Mouse (Mus musculus): ENCODE measurements at regions not wholly inside any gene's neighbourhood (a gene's known extent, or its start where the extent isn't known, plus 50 kb on each side); places are given as distances from the start of the nearest gene placed in this dataset.

DNA sequence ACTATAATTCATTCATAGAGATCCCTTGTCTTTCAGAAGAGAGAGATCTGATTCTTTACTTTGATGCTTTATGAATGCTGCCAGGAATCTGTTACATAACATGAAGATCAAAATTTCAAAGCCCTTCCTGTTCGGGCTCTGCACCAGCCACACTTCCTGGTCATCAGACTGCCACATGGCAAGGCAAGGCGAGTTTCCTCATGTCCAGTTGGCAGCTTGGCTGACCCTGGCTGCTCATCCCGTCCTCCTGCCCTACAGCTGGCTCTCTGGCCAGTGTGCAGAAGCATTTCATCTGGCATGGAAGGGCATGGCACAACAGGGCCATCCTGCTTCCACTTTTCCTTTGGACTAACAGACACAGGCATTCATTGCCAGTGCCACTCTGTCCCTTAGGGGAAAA lies 292.2 kb upstream of the Slc24a5 start:
- DNase-seq (ENCODE audit: low spot score) = no peak

GRCm38 (mm10) chr2:124792633-124793036 lies 275.3 kb upstream of the Slc24a5 start:
- no peak for DNase-seq (ENCODE audit: low spot score)

GRCm38 (mm10) chr2:124811709-124812108 lies 256.2 kb upstream of the Slc24a5 start:
- DNase-seq (ENCODE audit: low spot score) = no peak

DNA sequence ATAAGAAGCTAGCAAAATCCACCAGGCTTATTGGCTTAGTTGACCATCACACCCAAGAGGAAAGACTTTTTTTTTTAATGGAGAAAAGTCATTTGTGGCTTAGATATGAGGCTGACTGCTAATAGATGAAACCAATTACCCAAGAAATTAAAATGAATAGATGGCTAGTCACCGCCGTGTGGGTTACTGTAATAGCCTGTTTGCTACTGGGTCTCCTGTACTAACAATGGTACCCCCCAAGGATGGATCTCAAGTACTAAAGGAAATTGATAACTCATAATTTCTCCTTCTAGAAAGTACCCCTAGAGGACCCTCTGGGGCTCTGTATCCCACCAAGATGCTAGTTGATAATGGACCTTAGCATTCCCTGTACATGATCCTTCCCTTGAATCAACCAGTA lies 251.1 kb upstream of the Slc24a5 start:
- DNase-seq (ENCODE audit: low spot score) = no peak

DNA sequence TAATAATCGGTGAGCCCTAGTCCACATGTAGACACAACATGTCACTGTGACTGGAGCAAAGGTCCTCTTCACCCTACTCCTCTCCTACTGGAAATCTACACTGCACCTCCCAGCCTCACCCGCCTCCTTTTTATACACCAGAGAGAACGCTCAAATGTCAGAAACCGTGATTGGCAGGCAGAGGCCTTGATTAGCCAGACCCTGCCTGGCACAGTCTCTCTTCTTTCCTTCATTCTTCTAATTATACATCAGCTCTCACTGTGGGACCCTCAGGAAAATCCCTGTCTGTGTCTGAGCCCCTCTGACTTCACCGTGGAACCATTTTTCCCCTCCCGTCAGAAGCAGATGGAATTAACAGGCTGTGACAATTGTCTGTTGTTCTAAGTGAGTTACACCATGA lies 248.1 kb upstream of the Slc24a5 start:
- DNase-seq (ENCODE audit: low spot score) = no peak

DNA sequence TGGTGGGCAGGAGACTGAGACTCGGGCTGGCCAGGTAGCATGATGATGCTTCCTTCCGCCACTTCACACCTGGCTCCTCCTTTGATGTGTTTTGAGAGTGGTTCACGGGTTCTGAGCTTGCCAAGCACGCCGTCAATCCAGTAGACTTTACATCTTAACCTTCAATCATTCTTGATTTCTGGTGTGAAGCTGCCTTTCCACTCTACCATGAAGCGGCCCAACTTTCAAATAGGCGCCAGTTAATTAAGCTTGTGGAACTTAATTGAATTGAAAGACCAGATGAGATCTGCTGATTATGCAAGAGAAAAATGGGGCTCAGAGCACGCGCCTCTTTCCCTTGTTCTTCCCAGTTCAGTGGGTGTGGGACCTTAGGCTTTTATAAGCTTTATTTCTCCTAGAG lies 247.1 kb upstream of the Slc24a5 start:
- no peak for DNase-seq (ENCODE audit: low spot score)

DNA sequence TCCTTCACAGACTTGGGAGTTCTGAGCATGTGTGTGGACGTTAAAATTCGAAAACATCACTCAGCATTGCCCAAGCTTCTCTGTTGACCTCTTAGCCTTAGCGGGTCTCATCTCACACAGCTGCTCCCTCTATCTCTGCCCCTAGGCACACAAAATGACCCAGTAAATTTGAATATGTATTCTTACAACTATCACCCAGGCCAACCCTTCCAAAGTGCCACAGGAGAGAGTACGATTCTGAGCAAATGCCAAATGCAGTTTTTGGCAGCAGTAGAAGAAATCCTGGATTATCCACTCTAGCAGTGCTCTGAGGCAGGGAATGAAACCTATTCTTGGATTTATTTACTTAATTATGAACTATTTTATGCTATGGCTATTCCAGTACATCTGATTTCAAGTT lies 246.6 kb upstream of the Slc24a5 start:
- no peak for DNase-seq (ENCODE audit: low spot score)

- no peak for DNase-seq (ENCODE audit: low spot score)
Measured at GRCm38 (mm10) chr2:124848812-124849211, 219.1 kb upstream of the Slc24a5 start.

DNA sequence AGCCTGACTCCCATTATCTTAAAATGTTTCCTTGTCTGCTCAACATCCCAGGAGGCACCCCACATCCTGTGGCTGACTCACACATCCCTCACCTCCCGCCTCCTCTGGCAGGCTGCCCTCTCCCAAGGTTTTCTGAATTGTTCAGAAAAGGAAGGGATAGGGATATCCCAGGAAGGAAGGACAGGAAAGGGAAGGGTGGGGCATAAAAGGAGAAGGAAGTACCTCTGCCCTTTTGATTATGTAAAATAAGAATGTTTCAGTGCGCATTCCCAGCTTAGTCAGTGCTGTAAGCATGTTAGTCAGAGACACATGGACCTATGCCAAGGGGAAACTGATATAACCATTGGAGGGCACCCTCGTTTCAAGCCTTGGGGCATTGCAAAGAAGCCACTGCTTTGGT lies 209.4 kb upstream of the Slc24a5 start:
- peak; percentile 16 for DNase-seq (ENCODE audit: low spot score)

- peak; percentile 49 for DNase-seq (ENCODE audit: low spot score)
Measured at GRCm38 (mm10) chr2:124888209-124888608, 179.7 kb upstream of the Slc24a5 start.

DNA sequence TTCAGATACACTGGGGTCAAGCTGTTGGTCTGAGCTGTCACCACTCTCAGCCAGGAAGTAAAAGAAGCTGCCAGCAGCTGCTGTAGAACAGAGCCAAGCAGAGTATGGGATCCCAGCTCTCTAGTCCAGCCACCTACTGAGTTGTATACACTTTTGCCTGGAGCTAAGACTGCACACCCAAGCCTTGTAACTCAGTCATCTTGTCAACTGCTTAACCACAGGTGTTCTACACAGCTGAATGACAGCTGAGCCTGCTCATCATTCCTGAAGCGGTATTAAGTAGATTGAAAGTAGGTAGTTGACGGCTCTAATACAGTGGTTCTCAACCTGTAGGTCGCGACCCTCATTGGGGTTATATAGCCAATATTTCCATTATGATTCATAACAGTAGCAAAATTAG lies 172.9 kb upstream of the Slc24a5 start:
- DNase-seq (ENCODE audit: low spot score) = no peak

DNA sequence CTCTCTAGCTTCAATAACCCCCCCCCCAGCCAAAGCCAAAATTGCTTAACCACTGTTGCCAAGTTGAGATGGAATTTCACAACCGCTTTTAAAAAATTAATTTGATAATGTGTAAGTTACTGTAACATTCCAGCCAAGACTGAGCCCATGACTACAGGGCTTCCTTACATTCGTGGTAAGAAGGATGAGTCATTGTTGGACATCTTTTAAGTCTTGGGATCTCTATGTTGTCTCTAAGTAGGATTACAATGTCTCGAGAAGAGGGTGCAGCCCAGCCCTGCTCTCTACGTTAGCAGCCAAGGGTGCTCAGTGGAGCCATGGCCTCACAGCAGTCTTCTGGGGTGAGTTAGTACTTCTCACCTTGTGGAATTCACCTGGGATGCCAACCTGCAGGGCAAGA lies 164.4 kb upstream of the Slc24a5 start:
- no peak for DNase-seq (ENCODE audit: low spot score)

- no peak for DNase-seq (ENCODE audit: low spot score)
Measured at GRCm38 (mm10) chr2:124905076-124905475, 162.8 kb upstream of the Slc24a5 start.

- peak; percentile 11 for DNase-seq (ENCODE audit: low spot score)
Measured at GRCm38 (mm10) chr2:124918986-124919761, 148.8 kb upstream of the Slc24a5 start.

GRCm38 (mm10) chr2:124919762-124920255 lies 148.1 kb upstream of the Slc24a5 start:
- peak; percentile 49 for DNase-seq (ENCODE audit: low spot score)

- peak; percentile 64 for DNase-seq (ENCODE audit: low spot score)
Measured at GRCm38 (mm10) chr2:124920265-124920664, 147.7 kb upstream of the Slc24a5 start.

DNA sequence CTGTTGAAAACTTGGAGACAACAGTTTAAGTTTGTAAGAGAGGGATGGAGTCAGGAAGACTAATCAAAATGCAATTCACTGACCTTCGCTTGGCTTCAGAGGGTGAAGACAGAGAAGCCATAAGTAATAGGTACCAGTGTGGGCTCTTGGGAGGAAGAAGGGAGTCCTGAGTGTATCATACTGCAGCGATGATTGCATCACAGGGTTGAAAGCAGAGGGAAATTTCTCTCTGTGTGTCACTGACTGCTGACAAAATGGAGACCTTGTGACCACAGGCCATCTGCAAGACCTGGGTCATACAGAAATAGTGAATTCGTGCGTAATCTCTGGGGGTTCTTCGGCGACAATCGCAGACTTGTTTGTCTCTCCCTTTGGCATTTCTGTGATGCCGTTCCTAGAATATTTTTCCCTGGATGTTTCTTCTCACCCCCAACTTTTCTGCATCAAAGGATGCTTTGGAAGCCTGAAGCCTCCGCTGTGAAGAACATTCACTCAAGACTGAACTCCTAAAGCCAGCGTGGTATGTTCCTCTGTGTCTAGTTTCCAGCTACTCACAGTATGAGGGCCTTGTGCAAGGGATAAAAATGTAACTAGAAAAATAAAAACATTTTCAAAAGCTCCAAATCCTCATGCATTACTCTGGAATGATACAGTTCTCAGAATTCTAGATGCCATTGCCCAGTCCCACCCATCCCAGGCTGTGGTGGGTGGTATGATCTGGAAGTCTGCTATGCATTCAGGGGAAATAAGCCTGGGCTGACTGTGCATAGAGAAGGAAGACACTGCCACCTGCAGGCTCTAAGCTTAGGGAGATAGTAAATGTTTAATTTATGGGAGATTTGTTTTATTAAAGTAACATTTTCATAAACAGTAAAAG lies 139.8 kb upstream of the Slc24a5 start:
- DNase-seq (ENCODE audit: low spot score) = peak; percentile 30

GRCm38 (mm10) chr2:124928759-124929113 lies 139.2 kb upstream of the Slc24a5 start:
- no peak for DNase-seq (ENCODE audit: low spot score)

DNA sequence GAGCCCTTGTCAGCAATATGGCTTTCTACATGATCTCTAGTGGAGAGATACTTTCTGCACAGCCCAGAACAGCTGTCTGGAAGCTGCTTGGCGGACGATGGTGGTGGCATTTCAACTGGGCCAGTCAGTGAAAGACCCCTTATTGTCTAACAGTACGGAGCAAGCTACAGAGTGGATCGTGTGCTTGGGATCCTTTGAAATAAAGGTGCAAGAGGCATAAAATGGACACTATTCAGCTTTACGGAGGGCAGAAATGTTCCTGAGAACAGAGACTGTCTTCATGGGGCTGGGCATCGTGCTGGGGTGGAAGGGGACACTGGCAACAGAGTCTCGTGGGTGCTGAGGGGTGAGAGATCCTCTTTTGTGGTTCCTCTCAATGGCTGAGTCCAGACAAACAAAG lies 137.2 kb upstream of the Slc24a5 start:
- no peak for DNase-seq (ENCODE audit: low spot score)

DNA sequence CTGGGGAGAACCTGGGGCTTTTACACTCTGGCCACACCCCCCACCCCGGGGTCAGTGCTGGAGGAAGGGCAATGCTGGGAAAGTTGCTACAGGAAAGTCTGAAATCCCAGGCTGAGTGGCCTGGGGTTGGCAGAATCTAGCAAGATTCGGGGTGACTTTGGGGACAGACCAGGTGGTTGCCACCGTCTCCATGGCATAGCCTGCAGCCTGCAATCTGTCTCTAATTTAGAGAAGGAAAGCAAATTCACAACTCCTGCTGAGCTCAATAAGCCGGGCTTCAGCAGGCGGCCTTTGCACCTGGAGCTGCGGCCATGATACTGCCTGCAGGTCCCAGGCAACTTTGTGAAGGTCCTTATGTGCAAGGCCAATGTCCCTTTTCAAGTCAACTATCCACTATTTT lies 135.4 kb upstream of the Slc24a5 start:
- no peak for DNase-seq (ENCODE audit: low spot score)

- DNase-seq (ENCODE audit: low spot score) = no peak
Measured at GRCm38 (mm10) chr2:124933876-124934275, 134.0 kb upstream of the Slc24a5 start.

DNA sequence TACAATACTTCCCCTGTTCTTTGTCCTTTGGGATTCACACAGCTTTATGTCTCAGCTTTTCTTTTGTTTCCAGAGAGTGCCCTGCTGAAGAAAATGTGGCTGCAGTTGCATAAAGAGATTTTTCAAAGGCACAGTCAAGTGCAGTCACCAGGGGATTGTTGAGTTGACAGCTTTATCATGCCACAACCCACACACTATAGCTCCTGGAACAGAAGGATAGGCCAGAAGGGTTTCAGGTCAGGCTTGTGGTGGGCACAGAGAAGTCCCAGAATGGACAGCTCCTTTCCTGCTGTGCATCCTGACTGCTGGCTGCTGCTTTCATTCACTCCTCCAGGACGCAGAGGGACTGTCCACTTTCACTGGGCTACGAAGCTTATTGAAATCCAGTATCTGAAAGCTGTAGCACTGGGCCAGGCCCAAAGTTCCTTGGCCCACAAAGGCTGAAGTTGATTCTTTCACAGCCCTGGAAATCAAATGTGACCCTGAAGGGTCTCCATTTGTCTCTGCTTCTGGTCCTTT lies 119.6 kb upstream of the Slc24a5 start:
- DNase-seq (ENCODE audit: low spot score) = no peak

- no peak for DNase-seq (ENCODE audit: low spot score)
Measured at GRCm38 (mm10) chr2:124948812-124949211, 119.1 kb upstream of the Slc24a5 start.
